Mouse (Mus musculus): ENCODE measurements around the gene Gzmm. TPM values are rescaled to one million over a fixed set of nuclear protein-coding genes. Genes with fewer than 3 reads are reported as not detected.

Gzmm gene
- total RNA-seq, 2 experiments from 2014 or later, result 2.3 to 2.9 TPM

GRCm38 (mm10) chr10:79675346-79676035, 13.3 kb upstream of the Gzmm start:
- intact Hi-C loops (cut with DNase I; ENCODE audit: low total_unique reads), result no loop called here
- DNase-seq, result no peak

- DNase-seq, result no peak
- intact Hi-C loops (cut with DNase I; ENCODE audit: low total_unique reads), result no loop called here
Observed at GRCm38 (mm10) chr10:79680606-79681495, 8.0 kb upstream of the Gzmm start.

GRCm38 (mm10) chr10:79681591-79682245, 7.1 kb upstream of the Gzmm start, which contains the start of gene Cdc34:
Cdc34 (plus strand) TSS chr10:79682195.
- intact Hi-C loops (cut with DNase I; ENCODE audit: low total_unique reads), result no loop called here
- DNase-seq, result peak; percentile 99

- no peak for DNase-seq
- intact Hi-C loops (cut with DNase I; ENCODE audit: low total_unique reads), result no loop called here
Observed at GRCm38 (mm10) chr10:79682551-79682915, 6.3 kb upstream of the Gzmm start.

GRCm38 (mm10) chr10:79682916-79683582, 5.8 kb upstream of the Gzmm start:
- DNase-seq, result peak; percentile 63
- intact Hi-C loops (cut with DNase I; ENCODE audit: low total_unique reads), result no loop called here

GRCm38 (mm10) chr10:79683726-79684640, 4.8 kb upstream of the Gzmm start:
- peak; percentile 71 for DNase-seq
- intact Hi-C loops (cut with DNase I; ENCODE audit: low total_unique reads), result no loop called here

GRCm38 (mm10) chr10:79684770-79685600, 3.8 kb upstream of the Gzmm start:
- intact Hi-C loops (cut with DNase I; ENCODE audit: low total_unique reads), result no loop called here
- no peak for DNase-seq

- no peak for DNase-seq
- intact Hi-C loops (cut with DNase I; ENCODE audit: low total_unique reads), result no loop called here
Observed at GRCm38 (mm10) chr10:79686219-79686618, 2.6 kb upstream of the Gzmm start.

GRCm38 (mm10) chr10:79686691-79687090, 2.1 kb upstream of the Gzmm start:
- DNase-seq, result no peak
- intact Hi-C loops (cut with DNase I; ENCODE audit: low total_unique reads), result no loop called here

GRCm38 (mm10) chr10:79687513-79687912, 1.3 kb upstream of the Gzmm start:
- DNase-seq, result no peak
- intact Hi-C loops (cut with DNase I; ENCODE audit: low total_unique reads), result no loop called here

- no peak for DNase-seq
- intact Hi-C loops (cut with DNase I; ENCODE audit: low total_unique reads), result no loop called here
Observed at GRCm38 (mm10) chr10:79689178-79689577, 358 bp downstream of the Gzmm start.

- DNase-seq, result no peak
- intact Hi-C loops (cut with DNase I; ENCODE audit: low total_unique reads), result loop anchor here (5.0 kb wide), 1 partner anchor 95 kb away; no protein-coding TSS in a partner anchor
Observed at GRCm38 (mm10) chr10:79691986-79692548, 3.2 kb downstream of the Gzmm start.

- intact Hi-C loops (cut with DNase I; ENCODE audit: low total_unique reads), result loop anchor here (5.0 kb wide), 1 partner anchor 94 kb away; no protein-coding TSS in a partner anchor
- DNase-seq, result no peak
Observed at GRCm38 (mm10) chr10:79693580-79694378, 5.0 kb downstream of the Gzmm start.

GRCm38 (mm10) chr10:79694379-79694655, 5.5 kb downstream of the Gzmm start:
- intact Hi-C loops (cut with DNase I; ENCODE audit: low total_unique reads), result loop anchor here (5.0 kb wide), 1 partner anchor 93 kb away; no protein-coding TSS in a partner anchor
- no peak for DNase-seq

GRCm38 (mm10) chr10:79695231-79696128, 6.7 kb downstream of the Gzmm start:
- intact Hi-C loops (cut with DNase I; ENCODE audit: low total_unique reads), result no loop called here
- peak; percentile 86 for DNase-seq

- intact Hi-C loops (cut with DNase I; ENCODE audit: low total_unique reads), result no loop called here
- DNase-seq, result no peak
Observed at GRCm38 (mm10) chr10:79696129-79696651, 7.4 kb downstream of the Gzmm start.
